Mouse (Mus musculus): ENCODE data around the gene Gm10024. TPM values are rescaled to one million over a fixed set of nuclear protein-coding genes. Genes with fewer than 3 reads are reported as not detected.
"Not testable (repeated sequence)": the region's sequence is repeated elsewhere in the genome, so short reads cannot be mapped to it uniquely, and the experiment has no call there.

The Gm10024 gene
- not detected for total RNA-seq (2021)
- long read RNA-seq, experiment 1: 0 reads
- long read RNA-seq, experiment 2: 0 reads

- not testable (repeated sequence) for DNase-seq
These were observed at the start of gene Gm10024 for GRCm38 (mm10) chr10:77711157-77711556. TSS of gene Gm10024 (plus strand) at chr10:77711457.

- no peak for DNase-seq
These were observed 47.1 kb upstream of the Gm10024 start for GRCm38 (mm10) chr10:77663949-77664665.

GRCm38 (mm10) chr10:77666342-77666741 is 44.9 kb upstream of the Gm10024 start:
- DNase-seq: no peak

- peak in 1 of 2 experiments; percentile 13 for DNase-seq
These were observed 43.9 kb upstream of the Gm10024 start for GRCm38 (mm10) chr10:77667402-77667801.

GRCm38 (mm10) chr10:77670710-77671109 is 40.5 kb upstream of the Gm10024 start:
- DNase-seq: no peak

- DNase-seq: no peak
These were observed 39.7 kb upstream of the Gm10024 start for GRCm38 (mm10) chr10:77671519-77671918.

- DNase-seq: no peak
These were observed 37.5 kb upstream of the Gm10024 start for GRCm38 (mm10) chr10:77673765-77674164.

- DNase-seq: no peak
These were observed 33.7 kb upstream of the Gm10024 start for GRCm38 (mm10) chr10:77677562-77677961.

GRCm38 (mm10) chr10:77682994-77683393 is 28.3 kb upstream of the Gm10024 start:
- DNase-seq: no peak

GRCm38 (mm10) chr10:77684181-77684580 is 27.1 kb upstream of the Gm10024 start:
- DNase-seq: no peak

GRCm38 (mm10) chr10:77685895-77686664 is 25.2 kb upstream of the Gm10024 start, which contains the start of gene Tspear:
TSS of gene Tspear (plus strand) at chr10:77686569.
- peak; percentile 13 to 18 for DNase-seq

GRCm38 (mm10) chr10:77687021-77687420 is 24.2 kb upstream of the Gm10024 start:
- no peak for DNase-seq

- not testable (repeated sequence) for DNase-seq
These were observed 20.9 kb upstream of the Gm10024 start, which contains the start of gene Gm19402 for GRCm38 (mm10) chr10:77690356-77690807. TSS of gene Gm19402 (minus strand) at chr10:77690757.

GRCm38 (mm10) chr10:77697133-77697532 is 14.1 kb upstream of the Gm10024 start, which contains the start of gene Gm9508:
TSS of gene Gm9508 (minus strand) at chr10:77697233.
- no peak for DNase-seq

GRCm38 (mm10) chr10:77706326-77706725 is 4.9 kb upstream of the Gm10024 start, which contains the start of gene Gm10272:
TSS of gene Gm10272 (plus strand) at chr10:77706626.
- no peak for DNase-seq

- no peak for DNase-seq
These were observed 1.4 kb upstream of the Gm10024 start for GRCm38 (mm10) chr10:77709831-77710230.

- peak in 1 of 2 experiments; percentile 5 for DNase-seq
These were observed 2.5 kb downstream of the Gm10024 start for GRCm38 (mm10) chr10:77713734-77714133.

GRCm38 (mm10) chr10:77715507-77715906 is 4.2 kb downstream of the Gm10024 start, which contains the start of gene Gm10142:
TSS of gene Gm10142 (plus strand) at chr10:77715807.
- DNase-seq: no peak

- not testable (repeated sequence) for DNase-seq
These were observed 9.0 kb downstream of the Gm10024 start, which contains the start of gene Krtap12-1 for GRCm38 (mm10) chr10:77720299-77720698. TSS of gene Krtap12-1 (plus strand) at chr10:77720599.

GRCm38 (mm10) chr10:77724855-77725254 is 13.6 kb downstream of the Gm10024 start:
- no peak for DNase-seq

- DNase-seq: no peak
These were observed 14.9 kb downstream of the Gm10024 start, which contains the start of gene Gm10100 for GRCm38 (mm10) chr10:77726186-77726585. TSS of gene Gm10100 (plus strand) at chr10:77726486.

GRCm38 (mm10) chr10:77728280-77728679 is 17.0 kb downstream of the Gm10024 start:
- DNase-seq: no peak

Data from heart, adult 18-20 months (tissue).